Mouse (Mus musculus) CH12.LX (cell line): ENCODE results near the gene Nup62.

Experiments
- CHD2 ChIP-seq: IDR thresholded peaks from 2 replicates; pipeline ENCODE4 v1.6.1; 2011; ENCODE audit warnings: low read length, improper control_type of control experiment
- CTCF ChIP-seq, 2 experiments: IDR thresholded peaks in 1 of 2; conservative IDR thresholded peaks in 1 of 2; 2 replicates each; pipeline ENCODE4 v1.5.1; 2011 to 2012; ENCODE audit warnings: low read depth in 2 of 2, low read length in 2 of 2, improper control_type of control experiment in 1 of 2, inconsistent platforms in 1 of 2, mild to moderate bottlenecking in 1 of 2, moderate library complexity in 1 of 2
- E2F4 ChIP-seq: IDR thresholded peaks from 2 replicates; pipeline ENCODE4 v1.6.1; 2011; ENCODE audit warnings: low read depth, low read length, improper control_type of control experiment; ENCODE audit not compliant: insufficient replicate concordance
- EP300 ChIP-seq: IDR thresholded peaks from 2 replicates; pipeline ENCODE4 v1.6.1; 2011; ENCODE audit warnings: low read length, improper control_type of control experiment
- IRF4 ChIP-seq: IDR thresholded peaks from 2 replicates; pipeline ENCODE4 v1.6.1; 2014; ENCODE audit warnings: low read depth, mild to moderate bottlenecking, inconsistent platforms, low read length, improper control_type of control experiment
- JUN ChIP-seq: IDR thresholded peaks from 2 replicates; pipeline ENCODE4 v1.6.1; 2011; ENCODE audit warnings: low read depth, mild to moderate bottlenecking, low read length, improper control_type of control experiment, moderate library complexity; ENCODE audit not compliant: insufficient read depth
- MAX ChIP-seq: IDR thresholded peaks from 2 replicates; pipeline ENCODE4 v1.6.1; 2011; ENCODE audit warnings: low read length, improper control_type of control experiment
- POLR2A ChIP-seq: IDR thresholded peaks from 2 replicates; pipeline ENCODE4 v1.6.1; 2011; ENCODE audit warnings: low read depth, mild to moderate bottlenecking, improper control_type of control experiment, low read length
- RAD21 ChIP-seq: IDR thresholded peaks from 2 replicates; pipeline ENCODE4 v1.6.1; 2011; ENCODE audit warnings: low read depth, mild to moderate bottlenecking, low read length, improper control_type of control experiment, moderate library complexity
- RCOR1 ChIP-seq: conservative IDR thresholded peaks from 2 replicates; pipeline ENCODE4 v1.6.1; 2012; ENCODE audit warnings: low read depth, mild to moderate bottlenecking, inconsistent platforms, low read length, improper control_type of control experiment
- TCF12 ChIP-seq: IDR thresholded peaks from 2 replicates; pipeline ENCODE4 v1.6.1; 2014; ENCODE audit warnings: low read depth, mild to moderate bottlenecking, inconsistent platforms, low read length, improper control_type of control experiment
- UBTF ChIP-seq: IDR thresholded peaks from 2 replicates; pipeline ENCODE4 v1.6.1; 2012; ENCODE audit warnings: low read depth, mild to moderate bottlenecking, inconsistent platforms, low read length, improper control_type of control experiment, moderate library complexity
- USF1 ChIP-seq: IDR thresholded peaks from 2 replicates; pipeline ENCODE4 v1.6.1; 2014; ENCODE audit warnings: low read depth, mild to moderate bottlenecking, inconsistent platforms, low read length, improper control_type of control experiment
- ZKSCAN1 ChIP-seq: IDR thresholded peaks from 2 replicates; pipeline ENCODE4 v1.6.1; 2012; ENCODE audit warnings: low read depth, inconsistent platforms, low read length, improper control_type of control experiment, borderline replicate concordance

- no peak for TF ChIP-seq POLR2A
- no peak for TF ChIP-seq CTCF (conservative IDR thresholded peaks at IDR 0.05 in 1 of 2, IDR thresholded peaks at IDR 0.05 in 1 of 2; ENCODE audit: low read depth in 2 of 2, low read length in 2 of 2)
- TF ChIP-seq USF1 = no peak
- TF ChIP-seq RCOR1 = no peak
- no peak for TF ChIP-seq IRF4
- no peak for TF ChIP-seq EP300
- no peak for TF ChIP-seq TCF12
- TF ChIP-seq ZKSCAN1 = no peak
- no peak for TF ChIP-seq JUN
- TF ChIP-seq CHD2 = no peak
- TF ChIP-seq UBTF = no peak
- TF ChIP-seq RAD21 = no peak
- TF ChIP-seq MAX = no peak
- no peak for TF ChIP-seq E2F4
Measured at GRCm38 (mm10) chr7:44819391-44819790, 3.5 kb downstream of the Nup62 start.
